Comparison of ENCODE assay signal across 10 mouse cellular contexts in genomic region chr4:141552484-141552883, GRCm38 (mm10). TPM values are rescaled to one million over a fixed set of nuclear protein-coding genes. Genes with fewer than 3 reads are reported as not detected.
DNase-seq lines count a peak whose midpoint lies in the region; TF ChIP-seq lines count a peak whose summit lies in the region.
"Had no signal": no experiment of that assay in that cellular context is flagged by ENCODE, and none has a peak within 500 bp of the region (broad histone marks: within the 10 kb centered on the region; RNA-seq: fewer than 3 reads in every experiment).

No protein-coding gene starts in this region.

- H3K4me3 ChIP-seq in kidney, adult 2 months (ENCODE audit: insufficient read depth, low read depth, low read length) = no peak overlapping the region
- peak overlapping the region; percentile 56 for H3K4me3 ChIP-seq in megakaryocyte, embryonic 14.5 days (replicated peaks)
- H3K4me3 ChIP-seq: erythroblast, embryonic 14.5 days had no signal

- WGBS in kidney, adult 2 months = 28% methylated on average over 2 of the region's 2 CpGs

- no peaks in the 10 kb centered on the region for H3K27me3 ChIP-seq in kidney, adult 2 months (replicated peaks; ENCODE audit: control insufficient read depth, insufficient read depth, low read length)
- H3K27me3 ChIP-seq in megakaryocyte, embryonic 14.5 days (replicated peaks) = no peaks in the 10 kb centered on the region

- intact Hi-C loops in gastrocnemius, postnatal 36 days (cut with DNase I) = no loop called here

- 0 out of 2 replicates have a peak, but pooled peaks cover 2% of the 10 kb centered on the region for H3K9me3 ChIP-seq in megakaryocyte, embryonic 14.5 days

- peak; percentile 15 for DNase-seq in kidney, adult 2 months
- no peak for DNase-seq in kidney, adult 8-10 months
- peak; percentile 86 for DNase-seq in MEL-GATA-1-ER (ENCODE audit: extremely low read depth, low read depth)
- peak; percentile 79 for DNase-seq in induced T-regulatory cell, adult 2 months (ENCODE audit: low read depth)
- DNase-seq in left cerebral cortex, adult 8-10 months (ENCODE audit: low spot score in 2 of 2) = no peak
- DNase-seq in left cerebral cortex, adult 9 months (ENCODE audit: low spot score in 2 of 2) = no peak
- no peak for DNase-seq in gastrocnemius, postnatal 36 days
- DNase-seq: lung, postnatal 10 days had no signal

- TF ChIP-seq CTCF in kidney, adult 2 months (conservative IDR thresholded peaks at IDR 0.05; ENCODE audit: insufficient read depth, insufficient read length, low read depth, low read length) = no peak

- TF ChIP-seq POLR2A in kidney, adult 2 months (IDR thresholded peaks at IDR 0.05; ENCODE audit: low read depth, low read length) = no peak

- no peaks in the 10 kb centered on the region; the same call in 1 of the 2 replicates for H3K4me1 ChIP-seq in kidney, adult 2 months (ENCODE audit: control insufficient read depth, insufficient read depth, low read length)
- H3K4me1 ChIP-seq in megakaryocyte, embryonic 14.5 days = peaks cover 66% of the 10 kb centered on the region

- H3K36me3 ChIP-seq in kidney, adult 2 months (ENCODE audit: control insufficient read depth, insufficient read depth, low read length) = no peaks in the 10 kb centered on the region
- H3K36me3 ChIP-seq in megakaryocyte, embryonic 14.5 days (replicated peaks; ENCODE audit: low read length) = peaks cover 2% of the 10 kb centered on the region

- H3K27ac ChIP-seq in kidney, adult 2 months (ENCODE audit: insufficient read depth, low read depth, low read length) = no peak overlapping the region

RNA-seq across cellular contexts. Expression of gene Spen, which starts 14.1 kb away (rescaled TPM):
- 15.9 and 19.6 TPM in 2 replicates for polyA plus RNA-seq in kidney, adult 2 months (2012; rRNA removed)
- polyA plus RNA-seq in megakaryocyte, embryonic 14.5 days (2012; ENCODE audit: insufficient read depth, low replicate concordance) = 101 and 202 TPM in 2 replicates
- total RNA-seq in left cerebral cortex, adult 8-10 months (2022) = 10 to 100 TPM; 57.2 to 66.6 (median 62.1) TPM
- 10 to 100 TPM; 17.1 to 21.8 TPM for total RNA-seq in gastrocnemius, postnatal 36 days (2021)

RNA-seq across cellular contexts. Expression of gene Fblim1, which starts 53.4 kb away (rescaled TPM):
- polyA plus RNA-seq in kidney, adult 2 months (2012; rRNA removed) = 10.2 and 10.5 TPM in 2 replicates
- 4.7 and 17.1 TPM in 2 replicates for polyA plus RNA-seq in megakaryocyte, embryonic 14.5 days (2012; ENCODE audit: insufficient read depth, low replicate concordance)
- total RNA-seq in left cerebral cortex, adult 8-10 months (2022) = 1 to 10 TPM; 1.3 to 3.0 (median 2.1) TPM
- total RNA-seq in gastrocnemius, postnatal 36 days (2021) = under 1 TPM; 0.64 to 0.84 TPM

Comparison
In these comparisons a context has a peak if more than half of its experiments do, and no peak if none do; other contexts are left out.
1. DNase-seq: peak in kidney, adult 2 months (single experiment), MEL-GATA-1-ER (single experiment) and induced T-regulatory cell, adult 2 months (single experiment); none in kidney, adult 8-10 months (0 of 2), left cerebral cortex, adult 8-10 months (0 of 2), left cerebral cortex, adult 9 months (0 of 2) and gastrocnemius, postnatal 36 days (0 of 2).